Mouse (Mus musculus) kidney, embryonic 16.5 days (tissue): Measurements from ENCODE around the gene Cog6. TPM values are rescaled to one million over a fixed set of nuclear protein-coding genes. Genes with fewer than 3 reads are reported as not detected.
A peak's percentile ranks its signal among the peaks of the same experiment; 100 is the strongest.

ENCODE experiments used
- ATAC-seq: fragments of 200-750 bp; cut with Nextera tagmentation; 2 replicates; pipeline ENCODE4 v1.8.0; 2017; ENCODE audit warnings: moderate TSS enrichment; ENCODE audit not compliant: low FRiP score, low TSS enrichment
- H3K27ac ChIP-seq: fragments of 300-500 bp; sonication (generic); 2 replicates; pipeline ENCODE4 v1.5.1; 2014; ENCODE audit warnings: low read length
- H3K27me3 ChIP-seq: fragments of 300-500 bp; sonication (generic); 2 replicates; pipeline ENCODE4 v1.6.1; 2014; ENCODE audit warnings: low read length, control low read depth, mixed read lengths; ENCODE audit not compliant: insufficient read depth
- H3K36me3 ChIP-seq: fragments of 300-500 bp; sonication (generic); 2 replicates; pipeline ENCODE4 v1.6.1; 2014; ENCODE audit warnings: low read length, control low read depth, mixed read lengths; ENCODE audit not compliant: insufficient read depth
- H3K4me1 ChIP-seq: fragments of 300-500 bp; sonication (generic); 2 replicates; pipeline ENCODE4 v1.6.1; 2014; ENCODE audit warnings: low read length, control low read depth, mixed read lengths; ENCODE audit not compliant: insufficient read depth
- H3K4me2 ChIP-seq: fragments of 300-500 bp; sonication (generic); replicated peaks from 2 replicates; pipeline ENCODE4 v1.6.1; 2014; ENCODE audit warnings: low read depth, low read length
- H3K4me3 ChIP-seq: fragments of 300-500 bp; sonication (generic); 2 replicates; pipeline ENCODE4 v1.5.1; 2014; ENCODE audit warnings: mild to moderate bottlenecking, low read length
- H3K9ac ChIP-seq: fragments of 300-500 bp; sonication (generic); replicated peaks from 2 replicates; pipeline ENCODE4 v1.6.1; 2014; ENCODE audit warnings: low read length
- H3K9me3 ChIP-seq: fragments of 300-500 bp; sonication (generic); 2 replicates; pipeline ENCODE4 v1.6.1; 2016; ENCODE audit warnings: low read length, control low read depth
- WGBS: fragments of 180-500 bp; shearing (Covaris S2); extraction: QIAGEN DNeasy Blood & Tissue Kit; methylation state at CpG from one replicate; pipeline ENCODE4 v1.1.7; 2014; 5-methylcytosine and 5-hydroxymethylcytosine counted together
- polyA plus RNA-seq: library from polyadenylated mRNA; unstranded; fragments of >200 nt; fragmentation: Nextera tagmentation; extraction: Ambion mirVana; gene quantifications from 2 replicates; pipeline ENCODE4 v1.2.1, GENCODE M21; 2015

The Cog6 gene
- polyA plus RNA-seq, 1 experiment from 2014 or later: 53.3 TPM

GRCm38 (mm10) chr3:52974674-52975556 lies 42.1 kb downstream of the Cog6 start:
- H3K9me3 ChIP-seq: no peaks in the 10 kb centered on the region
- H3K4me1 ChIP-seq: 0 out of 2 replicates have a peak, but pooled peaks cover 4% of the 10 kb centered on the region
- no peak overlapping the region for H3K27ac ChIP-seq
- no peak overlapping the region for H3K4me2 ChIP-seq
- no peaks in the 10 kb centered on the region for H3K36me3 ChIP-seq
- WGBS: 40% methylated on average over 15 of the region's 15 CpGs
- no peak overlapping the region for H3K4me3 ChIP-seq
- no peak overlapping the region for H3K9ac ChIP-seq
- H3K27me3 ChIP-seq: no peaks in the 10 kb centered on the region
- peak; percentile 61; the same call in 1 of the 2 replicates for ATAC-seq

- 81% methylated on average over 7 of the region's 7 CpGs for WGBS
Observed at GRCm38 (mm10) chr3:52972916-52973315, 44.1 kb downstream of the Cog6 start.

DNA sequence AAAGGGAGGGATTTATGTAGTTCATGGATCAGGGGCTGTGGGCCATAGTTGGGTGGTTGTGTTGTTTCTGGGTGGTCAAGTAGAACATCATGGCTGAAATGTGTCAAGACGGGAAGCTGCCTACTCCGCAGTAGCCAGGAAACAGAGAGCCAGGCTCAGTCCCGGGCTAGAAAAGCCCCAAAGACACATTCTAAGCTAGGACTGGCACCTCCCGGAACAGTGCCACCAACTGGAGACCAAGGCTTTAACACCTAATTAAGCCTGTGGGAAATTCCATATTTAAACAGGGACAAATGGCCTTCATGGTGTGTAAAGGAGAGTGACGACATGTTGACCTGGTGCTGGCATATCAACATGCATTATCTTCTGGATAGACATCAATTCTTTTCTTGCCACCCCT lies 50.0 kb downstream of the Cog6 start:
- Histone ChIP-seq H3K4me1 (no peaks in the 10 kb centered on the region), H3K27ac (no peak overlapping the region), H3K9me3 (no peaks in the 10 kb centered on the region), H3K4me3 (no peak overlapping the region), H3K27me3 (no peaks in the 10 kb centered on the region), H3K36me3 (no peaks in the 10 kb centered on the region), H3K4me2 (no peak overlapping the region), H3K9ac (no peak overlapping the region)
- WGBS: 84% methylated on average over 5 of the region's 5 CpGs
- ATAC-seq: no peak

More at GRCm38 (mm10) chr3:52972916-52973315, 44.1 kb downstream of the Cog6 start:
- Histone ChIP-seq H3K36me3 (no peaks in the 10 kb centered on the region), H3K4me2 (no peak overlapping the region), H3K4me1 (0 out of 2 replicates have a peak, but pooled peaks cover 4% of the 10 kb centered on the region), H3K9ac (no peak overlapping the region), H3K9me3 (no peaks in the 10 kb centered on the region), H3K27ac (no peak overlapping the region), H3K27me3 (no peaks in the 10 kb centered on the region), H3K4me3 (no peak overlapping the region)
- ATAC-seq: no peak

DNA sequence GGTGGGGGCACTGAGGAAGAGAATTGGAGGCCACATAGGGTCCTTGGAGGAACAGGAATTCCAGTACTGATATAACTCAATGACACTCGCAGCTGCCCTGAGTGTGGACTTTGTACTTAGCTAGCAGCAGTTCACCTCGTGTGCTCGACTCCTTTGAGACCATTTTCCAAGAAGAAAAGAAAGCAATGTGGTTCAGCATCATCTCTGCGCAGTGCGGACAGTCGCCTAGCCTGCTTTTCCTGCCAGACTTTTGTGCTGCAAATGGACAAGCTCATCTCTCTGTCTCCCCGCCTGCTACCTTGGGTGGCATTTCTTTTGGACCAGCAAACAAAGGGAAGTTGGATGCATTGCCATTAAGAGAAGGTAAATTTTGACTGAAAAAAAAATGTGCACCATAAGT lies 52.8 kb downstream of the Cog6 start:
- no peaks in the 10 kb centered on the region for H3K4me1 ChIP-seq
- no peak overlapping the region for H3K9ac ChIP-seq
- WGBS: 72% methylated on average over 7 of the region's 7 CpGs
- ATAC-seq: no peak
- H3K27me3 ChIP-seq: no peaks in the 10 kb centered on the region
- H3K9me3 ChIP-seq: peaks cover 4% of the 10 kb centered on the region; the same call in 1 of the 2 replicates
- H3K27ac ChIP-seq: no peak overlapping the region
- no peak overlapping the region for H3K4me3 ChIP-seq
- no peak overlapping the region for H3K4me2 ChIP-seq
- H3K36me3 ChIP-seq: no peaks in the 10 kb centered on the region

DNA sequence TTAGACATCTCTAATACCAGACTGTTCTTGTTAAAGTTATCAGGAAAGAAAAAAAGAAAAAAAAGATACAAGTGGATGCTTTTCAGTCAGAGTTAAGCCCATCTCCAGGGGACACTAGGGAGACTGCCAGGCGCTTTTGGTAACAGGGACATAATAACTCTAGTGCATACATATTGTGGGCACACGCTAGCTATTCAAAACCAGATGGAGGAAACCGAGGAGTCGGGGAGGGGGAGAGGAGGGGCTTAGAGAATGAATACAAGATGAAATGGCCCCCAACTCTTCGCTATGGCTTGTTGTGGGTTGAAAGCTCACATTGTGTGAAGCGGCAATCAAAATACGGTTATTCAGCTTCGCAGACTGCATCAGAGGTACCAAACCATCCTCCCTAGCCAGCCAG lies 53.6 kb downstream of the Cog6 start:
- no peak overlapping the region for H3K4me3 ChIP-seq
- H3K9ac ChIP-seq: no peak overlapping the region
- H3K27me3 ChIP-seq: no peaks in the 10 kb centered on the region
- H3K4me2 ChIP-seq: no peak overlapping the region
- no peaks in the 10 kb centered on the region for H3K36me3 ChIP-seq
- 83% methylated on average over 8 of the region's 8 CpGs for WGBS
- H3K4me1 ChIP-seq: no peaks in the 10 kb centered on the region
- no peak overlapping the region for H3K27ac ChIP-seq
- ATAC-seq: no peak
- H3K9me3 ChIP-seq: peaks cover 4% of the 10 kb centered on the region; the same call in 1 of the 2 replicates

- no peak overlapping the region for H3K4me2 ChIP-seq
- ATAC-seq: no peak
- H3K27me3 ChIP-seq: no peaks in the 10 kb centered on the region
- no peak overlapping the region for H3K9ac ChIP-seq
- no peaks in the 10 kb centered on the region for H3K4me1 ChIP-seq
- no peak overlapping the region for H3K27ac ChIP-seq
- H3K4me3 ChIP-seq: no peak overlapping the region
- H3K9me3 ChIP-seq: peaks cover 4% of the 10 kb centered on the region; the same call in 1 of the 2 replicates
- 95% methylated on average over 14 of the region's 14 CpGs for WGBS
- no peaks in the 10 kb centered on the region for H3K36me3 ChIP-seq
Observed at GRCm38 (mm10) chr3:52962391-52962790, 54.6 kb downstream of the Cog6 start.

GRCm38 (mm10) chr3:52961661-52962060 lies 55.4 kb downstream of the Cog6 start:
- no peak overlapping the region for H3K4me2 ChIP-seq
- H3K9me3 ChIP-seq: peaks cover 4% of the 10 kb centered on the region; the same call in 1 of the 2 replicates
- H3K4me3 ChIP-seq: no peak overlapping the region
- H3K36me3 ChIP-seq: no peaks in the 10 kb centered on the region
- no peaks in the 10 kb centered on the region for H3K27me3 ChIP-seq
- no peak for ATAC-seq
- no peak overlapping the region for H3K9ac ChIP-seq
- H3K27ac ChIP-seq: no peak overlapping the region
- WGBS: 66% methylated on average over 3 of the region's 3 CpGs
- no peaks in the 10 kb centered on the region for H3K4me1 ChIP-seq

DNA sequence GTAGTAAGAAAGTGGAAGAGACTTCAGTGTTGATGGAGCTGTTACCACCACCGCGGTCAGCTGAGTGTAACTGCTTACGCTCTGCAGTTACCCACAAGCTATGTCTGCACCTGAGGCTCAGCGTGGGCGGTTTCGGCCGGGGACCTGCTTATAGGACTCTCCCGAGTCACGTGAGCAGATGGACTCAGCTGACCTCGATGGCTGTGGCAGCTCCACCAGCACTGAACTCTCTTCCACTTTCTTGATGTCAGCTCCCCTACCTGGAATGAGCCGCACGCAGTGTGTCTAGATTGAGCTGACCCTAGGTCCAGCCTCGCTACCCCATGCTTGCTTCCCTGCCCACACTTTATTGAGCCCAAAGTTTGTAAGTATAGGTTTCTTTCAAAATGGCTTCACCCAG lies 56.1 kb downstream of the Cog6 start:
- H3K4me3 ChIP-seq: no peak overlapping the region
- no peak overlapping the region for H3K9ac ChIP-seq
- H3K9me3 ChIP-seq: peaks cover 4% of the 10 kb centered on the region; the same call in 1 of the 2 replicates
- H3K27me3 ChIP-seq: no peaks in the 10 kb centered on the region
- H3K4me2 ChIP-seq: no peak overlapping the region
- H3K36me3 ChIP-seq: no peaks in the 10 kb centered on the region
- no peak for ATAC-seq
- WGBS: 91% methylated on average over 13 of the region's 13 CpGs
- H3K27ac ChIP-seq: no peak overlapping the region
- H3K4me1 ChIP-seq: peaks cover 4% of the 10 kb centered on the region; the same call in 1 of the 2 replicates

- no peaks in the 10 kb centered on the region for H3K27me3 ChIP-seq
- no peak overlapping the region for H3K27ac ChIP-seq
- H3K9me3 ChIP-seq: peaks cover 4% of the 10 kb centered on the region; the same call in 1 of the 2 replicates
- H3K4me2 ChIP-seq: no peak overlapping the region
- ATAC-seq: no peak
- H3K9ac ChIP-seq: no peak overlapping the region
- 63% methylated on average over 10 of the region's 10 CpGs for WGBS
- H3K4me3 ChIP-seq: no peak overlapping the region
- H3K36me3 ChIP-seq: no peaks in the 10 kb centered on the region
- H3K4me1 ChIP-seq: peaks cover 20% of the 10 kb centered on the region
Observed at GRCm38 (mm10) chr3:52958444-52959120, 58.5 kb downstream of the Cog6 start.
